Mouse (Mus musculus) CH12.LX (cell line): ENCODE measurements around the gene Cdc20b. TPM values are rescaled to one million over a fixed set of nuclear protein-coding genes. Genes with fewer than 3 reads are reported as not detected.
A peak's percentile ranks its signal among the peaks of the same experiment; 100 is the strongest.

ENCODE experiments used
- DNase-seq: peaks from one replicate; pipeline ENCODE4 v3.0.0-alpha.2; 2013; ENCODE audit errors: extremely low read depth
- H3K27ac ChIP-seq: 2 replicates; pipeline ENCODE4 v1.5.1; 2012; ENCODE audit warnings: low read depth, mild to moderate bottlenecking, control low read depth, moderate library complexity; ENCODE audit not compliant: insufficient read depth
- H3K27me3 ChIP-seq: replicated peaks from 2 replicates; pipeline ENCODE3; 2012; ENCODE audit warnings: inconsistent platforms
- H3K36me3 ChIP-seq, 2 experiments: replicated peaks in 1 of 2; 2 replicates each; pipeline versions ENCODE3 to v1.6.1; 2012; ENCODE audit warnings: inconsistent platforms in 1 of 2, low read length in 1 of 2, mild to moderate bottlenecking in 1 of 2, mixed read lengths in 1 of 2, moderate library complexity in 1 of 2; ENCODE audit not compliant: control insufficient read depth in 1 of 2, insufficient read depth in 1 of 2
- H3K4me1 ChIP-seq, 2 experiments: 2 replicates each; pipeline ENCODE4 v1.6.1; 2012; ENCODE audit warnings: inconsistent platforms in 1 of 2, moderate library complexity in 1 of 2; ENCODE audit not compliant: insufficient read depth in 2 of 2, control insufficient read depth in 1 of 2
- H3K4me2 ChIP-seq: 2 replicates; pipeline ENCODE4 v1.6.1; 2012; ENCODE audit warnings: low read depth, mild to moderate bottlenecking, control low read depth; ENCODE audit not compliant: poor library complexity, insufficient read depth, severe bottlenecking
- H3K4me3 ChIP-seq, 3 experiments: fragments of 150-350 bp in 1 of 3; sonication (generic) in 1 of 3; replicated peaks in 1 of 3; 2 replicates each; pipeline versions ENCODE3 to v1.5.1; 2011 to 2012; ENCODE audit warnings: low read depth in 2 of 3, low read length in 2 of 3, mild to moderate bottlenecking in 2 of 3, moderate library complexity in 2 of 3, control low read depth in 1 of 3, improper control_type of control experiment in 1 of 3, inconsistent platforms in 1 of 3, mixed read lengths in 1 of 3; ENCODE audit not compliant: poor library complexity in 1 of 3
- H3K79me2 ChIP-seq: replicated peaks from 2 replicates; pipeline ENCODE4 v1.6.1; 2012; ENCODE audit warnings: mild to moderate bottlenecking, moderate library complexity; ENCODE audit not compliant: control insufficient read depth, poor library complexity, insufficient read depth, severe bottlenecking; ENCODE audit errors: extremely low read depth
- H3K9ac ChIP-seq: 2 replicates; pipeline ENCODE4 v1.6.1; 2012; ENCODE audit warnings: low read depth, mild to moderate bottlenecking, control low read depth, moderate library complexity; ENCODE audit not compliant: insufficient read depth
- H3K9me3 ChIP-seq: replicated peaks from 2 replicates; pipeline ENCODE3; 2012; ENCODE audit warnings: low read length, inconsistent platforms, mixed read lengths
- CHD1 ChIP-seq: IDR thresholded peaks from 2 replicates; pipeline ENCODE4 v1.6.1; 2012; ENCODE audit warnings: low read depth, low read length, improper control_type of control experiment, inconsistent platforms
- EP300 ChIP-seq: IDR thresholded peaks from 2 replicates; pipeline ENCODE4 v1.6.1; 2011; ENCODE audit warnings: low read length, improper control_type of control experiment
- KAT2A ChIP-seq: IDR thresholded peaks from 2 replicates; pipeline ENCODE4 v1.6.1; 2012; ENCODE audit warnings: low read length, improper control_type of control experiment, inconsistent platforms; ENCODE audit not compliant: insufficient replicate concordance
- MAFK ChIP-seq: IDR thresholded peaks from 2 replicates; pipeline ENCODE4 v1.6.1; 2011; ENCODE audit warnings: low read length, improper control_type of control experiment; ENCODE audit not compliant: insufficient replicate concordance
- MEF2A ChIP-seq: IDR thresholded peaks from 2 replicates; pipeline ENCODE4 v1.6.1; 2014; ENCODE audit warnings: low read depth, mild to moderate bottlenecking, inconsistent platforms, low read length, improper control_type of control experiment, borderline replicate concordance
- MYC ChIP-seq: IDR thresholded peaks from 2 replicates; pipeline ENCODE4 v1.6.1; 2011; ENCODE audit warnings: low read depth, mild to moderate bottlenecking, improper control_type of control experiment, low read length
- NRF1 ChIP-seq: IDR thresholded peaks from 2 replicates; pipeline ENCODE4 v1.6.1; 2014; ENCODE audit warnings: low read depth, mild to moderate bottlenecking, inconsistent platforms, low read length, improper control_type of control experiment, moderate library complexity
- RCOR1 ChIP-seq: conservative IDR thresholded peaks from 2 replicates; pipeline ENCODE4 v1.6.1; 2012; ENCODE audit warnings: low read depth, mild to moderate bottlenecking, inconsistent platforms, low read length, improper control_type of control experiment
- SMC3 ChIP-seq: IDR thresholded peaks from 2 replicates; pipeline ENCODE4 v1.6.1; 2011; ENCODE audit warnings: low read depth, low read length, improper control_type of control experiment
- TBP ChIP-seq: conservative IDR thresholded peaks from 2 replicates; pipeline ENCODE4 v1.6.1; 2011; ENCODE audit warnings: low read depth, low read length, improper control_type of control experiment
- USF2 ChIP-seq: conservative IDR thresholded peaks from 2 replicates; pipeline ENCODE4 v1.6.1; 2011; ENCODE audit warnings: low read depth, low read length, improper control_type of control experiment
- ZNF384 ChIP-seq: IDR thresholded peaks from 2 replicates; pipeline ENCODE4 v1.6.1; 2012; ENCODE audit warnings: low read depth, low read length, improper control_type of control experiment, inconsistent platforms
- dilution Hi-C: fragments of 300-500 bp; cut with MboI; formaldehyde crosslinking; loops from 2 replicates; pipeline ENCODE4 v1.14.3; 2020; ENCODE audit warnings: low sequenced_read_pairs; ENCODE audit not compliant: extremely low pct_unique_long_range_greater_than_20kb, extremely low pct_ligation_motif_present
- in situ Hi-C: fragments of 300-500 bp; cut with MboI; formaldehyde crosslinking; loops from 3 replicates; pipeline ENCODE4 v1.14.3; 2019; ENCODE audit warnings: low sequenced_read_pairs, low pct_ligation_motif_present, low pct_unique_long_range_greater_than_20kb, mixed read lengths
- polyA plus RNA-seq: library from polyadenylated mRNA; unstranded; fragments of >175 nt; gene quantifications from 2 replicates; pipeline ENCODE4 v1.2.1, GENCODE M21; 2012; ENCODE audit warnings: low read depth; ENCODE audit not compliant: insufficient read length
- total RNA-seq, 2 experiments: library from RNA; depleted of rRNA; stranded (reverse); fragments of 300-350 nt in 1 of 2; fragments of >200 nt in 1 of 2; gene quantifications; 2 replicates each; pipeline ENCODE4 v1.2.3; 2012 to 2014

Gene Cdc20b
- total and polyA plus RNA-seq, 3 experiments, result not detected

- DNase-seq, result no peak
- Histone ChIP-seq H3K36me3 (no peaks in the 10 kb centered on the region), H3K4me2 (peak overlapping the region; percentile 0; the same call in 1 of the 2 replicates), H3K4me1 (peaks cover 0 to 22% of the 10 kb centered on the region in 2 experiments; a peak in 2 of 4 replicates), H3K27me3 (peaks cover 26% of the 10 kb centered on the region), H3K79me2 (no peaks in the 10 kb centered on the region), H3K4me3 (no peak overlapping the region), H3K9me3 (no peaks in the 10 kb centered on the region), H3K9ac (no peak overlapping the region), H3K27ac (no peak overlapping the region)
- TF ChIP-seq USF2 (no peak), EP300 (no peak), TBP (no peak), SMC3 (no peak), RCOR1 (no peak), ZNF384 (no peak), MEF2A (no peak), KAT2A (no peak), CHD1 (no peak), NRF1 (no peak)
- dilution Hi-C loops, result no loop called here
- in situ Hi-C loops, result no loop called here
Measured at GRCm38 (mm10) chr13:113000576-113001318, 34.2 kb upstream of the Cdc20b start.

- no peak overlapping the region for H3K27ac ChIP-seq
- no peaks in the 10 kb centered on the region for H3K9me3 ChIP-seq
- H3K36me3 ChIP-seq, result no peaks in the 10 kb centered on the region
- H3K9ac ChIP-seq, result peak overlapping the region; percentile 23; the same call in 1 of the 2 replicates
- H3K79me2 ChIP-seq, result no peaks in the 10 kb centered on the region
- H3K27me3 ChIP-seq, result no peaks in the 10 kb centered on the region
- no peak for DNase-seq
- TF ChIP-seq MAFK (no peak), KAT2A (no peak), MYC (no peak), CHD1 (no peak)
- peaks cover 13 to 21% of the 10 kb centered on the region in 2 experiments for H3K4me1 ChIP-seq
- peak overlapping the region; percentile 67 for H3K4me2 ChIP-seq
- H3K4me3 ChIP-seq, result peak overlapping the region; percentile 39 to 66 (median 51)
- dilution Hi-C loops, result no loop called here
- in situ Hi-C loops, result no loop called here
Measured at GRCm38 (mm10) chr13:113012683-113013082, 22.2 kb upstream of the Cdc20b start.
